Mouse (Mus musculus): Measurements from ENCODE around the gene Scube2. TPM values are rescaled to one million over a fixed set of nuclear protein-coding genes. Genes with fewer than 3 reads are reported as not detected.
A peak's percentile ranks its signal among the peaks of the same experiment; 100 is the strongest.

The Scube2 gene
- total RNA-seq, 1 experiment = 0.89 TPM

GRCm38 (mm10) chr7:109882574-109882973, 17.1 kb upstream of the Scube2 start:
- H3K4me1 ChIP-seq (ENCODE audit: control insufficient read depth in 2 of 2, insufficient read depth in 2 of 2, low read length in 2 of 2, poor library complexity in 1 of 2) = peaks cover 2 to 6% of the 10 kb centered on the region in 2 experiments; a peak in 3 of 4 replicates
- H3K27ac ChIP-seq (ENCODE audit: insufficient read depth, low read depth, low read length, poor library complexity, severe bottlenecking) = no peak overlapping the region
- no peaks in the 10 kb centered on the region for H3K36me3 ChIP-seq (ENCODE audit: control insufficient read depth, insufficient read depth, low read length, poor library complexity, severe bottlenecking)
- no peak overlapping the region for H3K9ac ChIP-seq (ENCODE audit: insufficient read depth, low read depth, low read length, poor library complexity, severe bottlenecking)
- DNase-seq (ENCODE audit: low read depth, low spot score) = no peak
- no peak for TF ChIP-seq CHD2 (IDR thresholded peaks at IDR 0.05; ENCODE audit: low read depth, low read length)
- TF ChIP-seq HCFC1 (IDR thresholded peaks at IDR 0.05; ENCODE audit: borderline replicate concordance, insufficient read depth, low read length) = no peak
- in situ Hi-C loops (cut with MboI; ENCODE audit: low sequenced_read_pairs in 2 of 2, unreplicated experiment in 2 of 2) = no loop called here
- H3K4me3 ChIP-seq (ENCODE audit: insufficient read depth in 1 of 2, low read depth in 1 of 2, low read length in 2 of 2, poor library complexity in 1 of 2, severe bottlenecking in 1 of 2) = no peak overlapping the region
- H3K9me3 ChIP-seq (ENCODE audit: control insufficient read depth, insufficient read depth, low read depth, low read length) = no peaks in the 10 kb centered on the region

DNA sequence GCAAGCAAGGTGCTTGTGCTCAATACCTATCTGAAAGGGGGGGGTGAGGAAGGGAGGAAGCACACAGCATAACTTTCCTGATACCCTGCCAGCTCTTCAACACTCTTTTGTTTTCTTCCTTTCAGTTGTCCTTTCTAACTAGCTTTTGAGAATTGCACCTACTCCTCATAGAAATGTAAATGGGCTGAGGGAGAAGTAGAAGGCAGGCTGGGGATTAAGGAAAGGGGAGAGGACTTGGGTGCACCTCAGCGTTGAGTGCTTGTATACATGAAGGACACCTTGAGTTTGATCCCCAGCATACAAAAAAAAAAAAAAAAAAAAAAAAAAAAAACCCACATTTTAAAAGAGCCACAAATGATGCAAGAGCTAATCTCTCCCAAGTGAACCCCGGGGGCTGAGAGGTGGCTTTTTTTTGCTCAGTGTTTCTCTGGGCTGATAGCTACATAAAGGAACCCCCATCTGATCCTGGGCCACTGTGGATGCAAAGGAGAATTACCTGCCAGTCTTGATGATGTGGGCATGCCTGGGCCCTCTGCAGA, 16.2 kb upstream of the Scube2 start:
- in situ Hi-C loops (cut with MboI; ENCODE audit: low sequenced_read_pairs in 2 of 2, unreplicated experiment in 2 of 2) = no loop called here
- Histone ChIP-seq H3K36me3 (ENCODE audit: control insufficient read depth, insufficient read depth, low read length, poor library complexity, severe bottlenecking) (no peaks in the 10 kb centered on the region), H3K9ac (ENCODE audit: insufficient read depth, low read depth, low read length, poor library complexity, severe bottlenecking) (no peak overlapping the region), H3K4me1 (ENCODE audit: control insufficient read depth in 2 of 2, insufficient read depth in 2 of 2, low read length in 2 of 2, poor library complexity in 1 of 2) (peaks cover 2 to 6% of the 10 kb centered on the region in 2 experiments; a peak in 3 of 4 replicates), H3K4me3 (ENCODE audit: insufficient read depth in 1 of 2, low read depth in 1 of 2, low read length in 2 of 2, poor library complexity in 1 of 2, severe bottlenecking in 1 of 2) (no peak overlapping the region), H3K27ac (ENCODE audit: insufficient read depth, low read depth, low read length, poor library complexity, severe bottlenecking) (no peak overlapping the region), H3K9me3 (ENCODE audit: control insufficient read depth, insufficient read depth, low read depth, low read length) (no peaks in the 10 kb centered on the region)
- TF ChIP-seq MAFK (IDR thresholded peaks at IDR 0.05; ENCODE audit: insufficient read depth, low read depth, low read length) (no peak), ZNF384 (IDR thresholded peaks at IDR 0.05; ENCODE audit: low read depth, low read length) (peak; percentile 84)
- no peak for DNase-seq (ENCODE audit: low read depth, low spot score)

- no peak overlapping the region for H3K4me3 ChIP-seq (ENCODE audit: insufficient read depth in 1 of 2, low read depth in 1 of 2, low read length in 2 of 2, poor library complexity in 1 of 2, severe bottlenecking in 1 of 2)
- H3K9ac ChIP-seq (ENCODE audit: insufficient read depth, low read depth, low read length, poor library complexity, severe bottlenecking) = peak overlapping the region; percentile 66; the same call in 1 of the 2 replicates
- no peaks in the 10 kb centered on the region for H3K9me3 ChIP-seq (ENCODE audit: control insufficient read depth, insufficient read depth, low read depth, low read length)
- H3K36me3 ChIP-seq (ENCODE audit: control insufficient read depth, insufficient read depth, low read length, poor library complexity, severe bottlenecking) = no peaks in the 10 kb centered on the region
- peaks cover 5 to 22% of the 10 kb centered on the region in 2 experiments; a peak in 3 of 4 replicates for H3K4me1 ChIP-seq (ENCODE audit: control insufficient read depth in 2 of 2, insufficient read depth in 2 of 2, low read length in 2 of 2, poor library complexity in 1 of 2)
- 0 out of 2 replicates have a peak overlapping the region, but pooled peaks have one; percentile 18 for H3K27ac ChIP-seq (ENCODE audit: insufficient read depth, low read depth, low read length, poor library complexity, severe bottlenecking)
- in situ Hi-C loops (cut with MboI; ENCODE audit: low sequenced_read_pairs in 2 of 2, unreplicated experiment in 2 of 2) = no loop called here
- TF ChIP-seq ZNF384 (IDR thresholded peaks at IDR 0.05; ENCODE audit: low read depth, low read length) = no peak
- no peak for TF ChIP-seq CHD2 (IDR thresholded peaks at IDR 0.05; ENCODE audit: low read depth, low read length)
- no peak for TF ChIP-seq HCFC1 (IDR thresholded peaks at IDR 0.05; ENCODE audit: borderline replicate concordance, insufficient read depth, low read length)
- no peak for TF ChIP-seq MAFK (IDR thresholded peaks at IDR 0.05; ENCODE audit: insufficient read depth, low read depth, low read length)
- no peak for TF ChIP-seq ZC3H11A (IDR thresholded peaks at IDR 0.05; ENCODE audit: borderline replicate concordance, low read depth, low read length)
- no peak for DNase-seq (ENCODE audit: low read depth, low spot score)
These were observed 13.7 kb upstream of the Scube2 start for GRCm38 (mm10) chr7:109879158-109879557.

- no peaks in the 10 kb centered on the region for H3K36me3 ChIP-seq (ENCODE audit: control insufficient read depth, insufficient read depth, low read length, poor library complexity, severe bottlenecking)
- DNase-seq (ENCODE audit: low read depth, low spot score) = no peak
- in situ Hi-C loops (cut with MboI; ENCODE audit: low sequenced_read_pairs in 2 of 2, unreplicated experiment in 2 of 2) = no loop called here
- H3K9ac ChIP-seq (ENCODE audit: insufficient read depth, low read depth, low read length, poor library complexity, severe bottlenecking) = peak overlapping the region; percentile 43; the same call in 1 of the 2 replicates
- no peak overlapping the region; the same call in 1 of the 2 replicates for H3K27ac ChIP-seq (ENCODE audit: insufficient read depth, low read depth, low read length, poor library complexity, severe bottlenecking)
- H3K4me3 ChIP-seq (ENCODE audit: insufficient read depth in 1 of 2, low read depth in 1 of 2, low read length in 2 of 2, poor library complexity in 1 of 2, severe bottlenecking in 1 of 2) = no peak overlapping the region
- no peak for TF ChIP-seq MAFK (IDR thresholded peaks at IDR 0.05; ENCODE audit: insufficient read depth, low read depth, low read length)
- TF ChIP-seq HCFC1 (IDR thresholded peaks at IDR 0.05; ENCODE audit: borderline replicate concordance, insufficient read depth, low read length) = no peak
- no peak for TF ChIP-seq ZNF384 (IDR thresholded peaks at IDR 0.05; ENCODE audit: low read depth, low read length)
- TF ChIP-seq CHD2 (IDR thresholded peaks at IDR 0.05; ENCODE audit: low read depth, low read length) = no peak
- TF ChIP-seq ZC3H11A (IDR thresholded peaks at IDR 0.05; ENCODE audit: borderline replicate concordance, low read depth, low read length) = no peak
- peaks cover 5 to 30% of the 10 kb centered on the region in 2 experiments; a peak in 3 of 4 replicates for H3K4me1 ChIP-seq (ENCODE audit: control insufficient read depth in 2 of 2, insufficient read depth in 2 of 2, low read length in 2 of 2, poor library complexity in 1 of 2)
- H3K9me3 ChIP-seq (ENCODE audit: control insufficient read depth, insufficient read depth, low read depth, low read length) = no peaks in the 10 kb centered on the region
These were observed 10.6 kb upstream of the Scube2 start for GRCm38 (mm10) chr7:109876085-109876484.

- H3K9me3 ChIP-seq (ENCODE audit: control insufficient read depth, insufficient read depth, low read depth, low read length) = no peaks in the 10 kb centered on the region
- H3K4me1 ChIP-seq (ENCODE audit: control insufficient read depth in 2 of 2, insufficient read depth in 2 of 2, low read length in 2 of 2, poor library complexity in 1 of 2) = peaks cover 5 to 30% of the 10 kb centered on the region in 2 experiments; a peak in 3 of 4 replicates
- no peak for TF ChIP-seq ZC3H11A (IDR thresholded peaks at IDR 0.05; ENCODE audit: borderline replicate concordance, low read depth, low read length)
- no peak for TF ChIP-seq HCFC1 (IDR thresholded peaks at IDR 0.05; ENCODE audit: borderline replicate concordance, insufficient read depth, low read length)
- no peak for TF ChIP-seq ZNF384 (IDR thresholded peaks at IDR 0.05; ENCODE audit: low read depth, low read length)
- no peak for TF ChIP-seq MAFK (IDR thresholded peaks at IDR 0.05; ENCODE audit: insufficient read depth, low read depth, low read length)
- no peak for TF ChIP-seq CHD2 (IDR thresholded peaks at IDR 0.05; ENCODE audit: low read depth, low read length)
- H3K36me3 ChIP-seq (ENCODE audit: control insufficient read depth, insufficient read depth, low read length, poor library complexity, severe bottlenecking) = no peaks in the 10 kb centered on the region
- H3K4me3 ChIP-seq (ENCODE audit: insufficient read depth in 1 of 2, low read depth in 1 of 2, low read length in 2 of 2, poor library complexity in 1 of 2, severe bottlenecking in 1 of 2) = no peak overlapping the region
- peak overlapping the region; percentile 43; the same call in 1 of the 2 replicates for H3K9ac ChIP-seq (ENCODE audit: insufficient read depth, low read depth, low read length, poor library complexity, severe bottlenecking)
- peak; percentile 33 for DNase-seq (ENCODE audit: low read depth, low spot score)
- in situ Hi-C loops (cut with MboI; ENCODE audit: low sequenced_read_pairs in 2 of 2, unreplicated experiment in 2 of 2) = no loop called here
- H3K27ac ChIP-seq (ENCODE audit: insufficient read depth, low read depth, low read length, poor library complexity, severe bottlenecking) = peak overlapping the region; percentile 45; the same call in 1 of the 2 replicates
These were observed 10.1 kb upstream of the Scube2 start for GRCm38 (mm10) chr7:109875598-109875997.
